In genomic region chr6:122825923-122826742, GRCm38 (mm10) we compare ENCODE assay signal across 8 mouse cellular contexts. TPM values are rescaled to one million over a fixed set of nuclear protein-coding genes. Genes with fewer than 3 reads are reported as not detected.
DNase-seq lines count a peak whose midpoint lies in the region; ATAC-seq lines count a peak whose summit lies in the region.

No protein-coding gene starts in this region.

- peak overlapping the region; percentile 2 for H3K9ac ChIP-seq in limb, embryonic 11.5 days (ENCODE audit: low read length)
- H3K9ac ChIP-seq in midbrain, embryonic 13.5 days (replicated peaks): peak overlapping the region; percentile 61

- ATAC-seq in granulocyte monocyte progenitor cell, adult 5-6 weeks (replicated peaks; ENCODE audit: poor library complexity, severe bottlenecking): peak; percentile 73
- ATAC-seq in limb, embryonic 11.5 days (ENCODE audit: insufficient number of reproducible peaks, low FRiP score, low TSS enrichment, low read depth): peak; percentile 47; the same call in 1 of the 2 replicates
- ATAC-seq in midbrain, embryonic 13.5 days: peak; percentile 76

- peak overlapping the region; percentile 59 for H3K4me3 ChIP-seq in embryonic facial prominence, embryonic 10.5 days
- peak overlapping the region; percentile 24 for H3K4me3 ChIP-seq in limb, embryonic 11.5 days (ENCODE audit: low read depth, low read length)
- peak overlapping the region; percentile 40 for H3K4me3 ChIP-seq in midbrain, embryonic 13.5 days (replicated peaks)

- H3K4me2 ChIP-seq in limb, embryonic 11.5 days (ENCODE audit: low read depth, severe bottlenecking): peak overlapping the region; percentile 72
- H3K4me2 ChIP-seq in midbrain, embryonic 13.5 days (replicated peaks): peak overlapping the region; percentile 67

- H3K36me3 ChIP-seq in embryonic facial prominence, embryonic 10.5 days (replicated peaks): peaks cover 12% of the 10 kb centered on the region
- H3K36me3 ChIP-seq in limb, embryonic 11.5 days (ENCODE audit: control insufficient read depth, insufficient read depth, low read length): no peaks in the 10 kb centered on the region; the same call in 1 of the 2 replicates
- peaks cover 22% of the 10 kb centered on the region; the same call in 1 of the 2 replicates for H3K36me3 ChIP-seq in midbrain, embryonic 13.5 days

- WGBS in embryonic facial prominence, embryonic 10.5 days: 3% methylated on average over 29 of the region's 29 CpGs
- WGBS in limb, embryonic 11.5 days: 2% methylated on average over 29 of the region's 29 CpGs
- WGBS in midbrain, embryonic 13.5 days: 5% methylated on average over 22 of the region's 29 CpGs

- H3K4me1 ChIP-seq in embryonic facial prominence, embryonic 10.5 days: peaks cover 35% of the 10 kb centered on the region
- H3K4me1 ChIP-seq in limb, embryonic 11.5 days (ENCODE audit: control insufficient read depth, insufficient read depth, low read length): peaks cover 5% of the 10 kb centered on the region
- peaks cover 30% of the 10 kb centered on the region for H3K4me1 ChIP-seq in midbrain, embryonic 13.5 days (replicated peaks)

- DNase-seq in ovary, adult 18-20 months (ENCODE audit: low spot score): peak; percentile 76
- DNase-seq in ovary, postnatal 10 days (ENCODE audit: low spot score): no peak
- DNase-seq in embryonic facial prominence, embryonic 10.5 days (ENCODE audit: low spot score): peak; percentile 56
- peak; percentile 77 for DNase-seq in kidney, adult 11 months
- peak; percentile 66 for DNase-seq in limb, embryonic 11.5 days (ENCODE audit: low spot score)
- DNase-seq in spleen, postnatal 14 days (ENCODE audit: low spot score in 2 of 2): peak; percentile 22 to 25

- H3K9me3 ChIP-seq in embryonic facial prominence, embryonic 10.5 days: no peaks in the 10 kb centered on the region
- H3K9me3 ChIP-seq in limb, embryonic 11.5 days (ENCODE audit: control insufficient read depth, low read length): no peaks in the 10 kb centered on the region
- no peaks in the 10 kb centered on the region for H3K9me3 ChIP-seq in midbrain, embryonic 13.5 days

- H3K27ac ChIP-seq in embryonic facial prominence, embryonic 10.5 days (replicated peaks): peak overlapping the region; percentile 70
- 0 out of 2 replicates have a peak overlapping the region, but pooled peaks have one; percentile 2 for H3K27ac ChIP-seq in limb, embryonic 11.5 days (replicated peaks; ENCODE audit: low read depth, low read length)
- H3K27ac ChIP-seq in midbrain, embryonic 13.5 days: no peak overlapping the region

- H3K27me3 ChIP-seq in embryonic facial prominence, embryonic 10.5 days (replicated peaks; ENCODE audit: low read depth, poor library complexity, severe bottlenecking): peaks cover 8% of the 10 kb centered on the region; the same call in 1 of the 2 replicates
- H3K27me3 ChIP-seq in limb, embryonic 11.5 days (ENCODE audit: control insufficient read depth, insufficient read depth, low read length): no peaks in the 10 kb centered on the region
- H3K27me3 ChIP-seq in midbrain, embryonic 13.5 days: no peaks in the 10 kb centered on the region

RNA-seq across cellular contexts. Expression of gene Foxj2, which starts 6.4 kb away (rescaled TPM):
- polyA plus RNA-seq in embryonic facial prominence, embryonic 10.5 days (2016; fragmentation: Nextera tagmentation; extraction: Ambion mirVana): 2.9 and 3.0 TPM in 2 replicates
- 5.2 and 8.1 TPM in 2 replicates for total RNA-seq in granulocyte monocyte progenitor cell, adult 5-6 weeks (2014; fragmentation: Nextera tagmentation)
- total RNA-seq in granulocyte monocyte progenitor cell, adult 5-6 weeks (2017): 1.6 and 3.5 TPM in 2 replicates
- polyA plus RNA-seq in limb, embryonic 11.5 days (2014; fragmentation: Nextera tagmentation; extraction: Ambion mirVana): 3.7 and 3.9 TPM in 2 replicates
- 4.9 and 6.2 TPM in 2 replicates for polyA plus RNA-seq in midbrain, embryonic 13.5 days (2015; fragmentation: Nextera tagmentation; extraction: Ambion mirVana)

RNA-seq across cellular contexts. Expression of gene Slc2a3, which starts 24.7 kb away (rescaled TPM):
- polyA plus RNA-seq in embryonic facial prominence, embryonic 10.5 days (2016; fragmentation: Nextera tagmentation; extraction: Ambion mirVana): 55.4 and 68.4 TPM in 2 replicates
- 4.7 and 6.5 TPM in 2 replicates for total RNA-seq in granulocyte monocyte progenitor cell, adult 5-6 weeks (2014; fragmentation: Nextera tagmentation)
- total RNA-seq in granulocyte monocyte progenitor cell, adult 5-6 weeks (2017): 8.4 and 8.8 TPM in 2 replicates
- 72.9 and 74.1 TPM in 2 replicates for polyA plus RNA-seq in limb, embryonic 11.5 days (2014; fragmentation: Nextera tagmentation; extraction: Ambion mirVana)
- polyA plus RNA-seq in midbrain, embryonic 13.5 days (2015; fragmentation: Nextera tagmentation; extraction: Ambion mirVana): 15.9 TPM in 2 replicates

RNA-seq across cellular contexts. Expression of gene C3ar1, which starts 29.8 kb away (rescaled TPM):
- polyA plus RNA-seq in embryonic facial prominence, embryonic 10.5 days (2016; fragmentation: Nextera tagmentation; extraction: Ambion mirVana): 1.1 and 1.5 TPM in 2 replicates
- not detected in 2 replicates for total RNA-seq in granulocyte monocyte progenitor cell, adult 5-6 weeks (2014; fragmentation: Nextera tagmentation)
- total RNA-seq in granulocyte monocyte progenitor cell, adult 5-6 weeks (2017): 0.04 and 0.10 TPM in 2 replicates
- polyA plus RNA-seq in limb, embryonic 11.5 days (2014; fragmentation: Nextera tagmentation; extraction: Ambion mirVana): 0.97 and 1.0 TPM in 2 replicates
- 1.0 and 1.7 TPM in 2 replicates for polyA plus RNA-seq in midbrain, embryonic 13.5 days (2015; fragmentation: Nextera tagmentation; extraction: Ambion mirVana)

RNA-seq across cellular contexts. Expression of gene Necap1, which starts 48.1 kb away (rescaled TPM):
- polyA plus RNA-seq in embryonic facial prominence, embryonic 10.5 days (2016; fragmentation: Nextera tagmentation; extraction: Ambion mirVana): 54.8 and 58.2 TPM in 2 replicates
- 24.8 and 26.1 TPM in 2 replicates for total RNA-seq in granulocyte monocyte progenitor cell, adult 5-6 weeks (2014; fragmentation: Nextera tagmentation)
- total RNA-seq in granulocyte monocyte progenitor cell, adult 5-6 weeks (2017): 14.3 and 25.7 TPM in 2 replicates
- polyA plus RNA-seq in limb, embryonic 11.5 days (2014; fragmentation: Nextera tagmentation; extraction: Ambion mirVana): 59.0 and 61.5 TPM in 2 replicates
- 107 and 113 TPM in 2 replicates for polyA plus RNA-seq in midbrain, embryonic 13.5 days (2015; fragmentation: Nextera tagmentation; extraction: Ambion mirVana)
